Mouse (Mus musculus): ENCODE measurements around the gene Zfp931.
"Not testable (repeated sequence)": the region's sequence is repeated elsewhere in the genome, so short reads cannot be mapped to it uniquely, and the experiment has no call there.

Zfp931 gene

DNA sequence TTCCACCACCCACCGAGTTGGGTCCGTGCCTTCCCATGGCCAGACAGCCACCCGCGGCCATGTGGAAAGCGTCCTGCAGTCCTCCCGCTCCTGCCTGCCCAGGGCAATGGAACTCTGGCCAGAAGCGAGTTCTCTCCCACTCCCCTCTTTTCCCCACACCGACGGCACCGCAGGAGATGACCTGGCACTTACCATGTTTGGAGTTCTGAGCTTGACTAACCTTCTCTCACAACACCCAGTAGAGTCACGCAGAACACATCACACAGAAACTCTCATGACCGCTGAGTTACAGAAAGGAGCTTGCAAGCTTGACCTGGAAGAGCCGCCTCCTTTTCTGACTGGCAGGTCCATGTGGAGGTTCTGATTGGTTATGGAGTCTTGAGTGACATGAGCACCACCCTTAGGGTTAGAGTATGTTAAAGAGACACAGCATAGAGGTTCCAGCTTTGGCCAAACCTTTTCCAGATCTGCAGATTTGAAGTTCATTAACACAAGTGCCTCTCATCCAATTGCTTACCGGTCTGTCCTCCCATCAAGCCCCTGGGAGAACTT lies at the start of gene Zfp931:
Gene Zfp931 (minus strand): TSS at position 311 of the 552 bp plus-strand sequence.
- not testable (repeated sequence) for DNase-seq (ENCODE audit: low spot score in 2 of 2)

DNA sequence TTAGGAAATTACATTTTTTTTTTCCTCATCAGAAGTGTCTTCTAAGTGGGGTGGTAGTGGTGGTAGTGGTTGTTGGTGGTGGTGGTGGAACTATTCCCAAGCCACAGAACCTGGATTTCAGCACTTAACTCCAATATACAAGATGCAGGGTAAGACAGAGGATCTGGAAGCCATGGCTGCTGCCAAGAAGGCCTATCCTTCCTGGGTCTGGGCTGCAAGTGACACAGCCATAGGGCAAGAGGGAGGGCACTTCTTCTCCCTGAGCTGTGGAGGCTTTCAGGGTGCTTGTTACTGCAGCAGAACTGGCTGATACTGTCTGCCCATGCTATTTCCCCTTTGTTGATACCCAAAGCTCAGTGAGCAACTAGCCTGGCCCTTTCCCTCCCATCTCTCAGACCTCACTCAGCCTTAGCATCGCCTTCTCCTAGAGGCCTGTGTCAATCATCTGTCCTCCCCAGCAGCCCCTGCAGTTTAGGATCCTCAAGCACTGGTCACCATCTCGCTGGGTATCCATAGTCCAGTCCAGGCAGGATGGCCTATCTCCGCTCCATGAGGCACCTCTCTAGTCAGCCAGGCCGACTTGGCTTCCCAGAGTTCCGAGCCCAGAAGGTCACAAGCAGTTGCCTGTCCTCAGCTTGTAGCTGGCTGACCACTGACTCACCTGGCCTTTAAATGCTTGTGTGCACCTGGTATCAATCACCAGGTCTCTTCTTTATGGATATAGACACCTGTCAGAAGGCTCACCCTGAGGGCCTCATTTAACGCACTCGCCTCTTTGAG lies 48.0 kb upstream of the Zfp931 start:
- peak in 1 of 2 experiments; percentile 4 for DNase-seq (ENCODE audit: low spot score in 2 of 2)

GRCm38 (mm10) chr2:178125427-178125826 lies 47.2 kb upstream of the Zfp931 start:
- DNase-seq (ENCODE audit: low spot score in 2 of 2) = peak in 1 of 2 experiments; percentile 5

DNA sequence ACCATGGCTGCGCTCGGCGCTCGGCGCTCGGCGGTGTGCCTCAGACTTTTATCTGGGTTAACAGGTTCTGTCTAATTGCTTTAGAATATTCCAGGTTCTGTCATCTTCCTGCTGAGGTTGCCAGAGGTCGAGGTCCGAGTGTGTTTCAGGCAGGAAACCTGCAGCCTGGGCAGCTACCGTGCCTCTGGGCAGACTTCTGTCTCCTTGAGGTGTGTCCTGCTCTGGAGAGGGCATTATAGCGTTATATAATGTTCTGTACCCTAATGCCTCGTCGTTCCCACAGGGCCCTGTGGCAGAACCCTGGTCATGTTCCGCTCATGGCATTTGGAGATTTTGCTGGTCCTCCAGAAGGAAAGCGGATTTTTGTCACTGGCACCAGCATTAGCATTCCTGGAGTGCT lies 45.2 kb upstream of the Zfp931 start:
- DNase-seq (ENCODE audit: low spot score in 2 of 2) = no peak

DNA sequence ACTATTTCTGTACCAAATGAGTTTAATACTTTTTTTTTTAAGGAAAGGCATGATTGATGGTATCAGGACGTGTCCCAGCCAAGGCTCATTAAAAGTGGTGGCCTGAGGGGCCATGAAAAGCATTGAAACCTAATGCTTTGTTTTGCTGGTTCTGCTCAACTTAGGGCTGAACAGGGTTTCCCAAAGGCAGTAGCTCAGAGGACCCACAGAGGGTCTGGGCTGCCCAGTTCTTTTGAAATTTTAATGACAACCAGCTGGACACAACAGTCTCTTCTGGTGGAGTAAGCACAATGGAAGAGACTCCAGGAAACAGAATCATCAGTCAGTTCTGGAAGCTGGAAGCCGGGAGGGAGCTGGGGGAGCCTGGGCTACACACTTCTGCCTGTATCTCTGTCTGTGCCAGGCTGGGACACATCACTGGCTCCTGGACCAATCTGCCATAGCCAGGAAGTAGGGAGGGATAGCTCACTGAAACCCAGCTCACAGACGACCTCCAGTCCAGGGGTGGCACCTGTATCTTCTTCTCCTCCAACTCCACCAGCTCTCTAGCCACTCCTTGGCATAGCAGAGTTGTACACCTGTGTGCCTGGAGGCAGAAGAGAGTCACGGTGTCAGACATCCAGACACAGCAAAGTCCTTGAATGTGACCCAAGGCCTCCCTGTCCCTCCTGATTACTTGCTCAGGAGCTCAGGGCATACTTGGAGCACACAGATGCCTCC lies 43.8 kb upstream of the Zfp931 start:
- no peak for DNase-seq (ENCODE audit: low spot score in 2 of 2)

DNA sequence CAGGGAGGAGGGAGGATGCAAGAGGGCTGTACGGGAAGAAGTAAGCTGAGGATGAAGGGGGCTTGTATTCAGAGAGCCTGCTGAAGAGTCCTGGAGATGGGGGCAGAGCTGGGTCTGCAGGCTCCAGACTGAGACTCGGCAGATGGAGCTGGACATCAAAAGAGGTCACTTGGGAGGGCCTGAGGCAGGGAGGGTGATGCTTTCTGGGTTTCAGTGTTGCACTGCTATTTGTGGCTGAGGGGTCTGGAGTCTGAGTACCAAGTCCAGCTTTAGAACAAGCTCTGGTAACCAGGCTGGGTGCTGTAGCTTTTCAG lies 43.1 kb upstream of the Zfp931 start:
- DNase-seq (ENCODE audit: low spot score in 2 of 2) = no peak

DNA sequence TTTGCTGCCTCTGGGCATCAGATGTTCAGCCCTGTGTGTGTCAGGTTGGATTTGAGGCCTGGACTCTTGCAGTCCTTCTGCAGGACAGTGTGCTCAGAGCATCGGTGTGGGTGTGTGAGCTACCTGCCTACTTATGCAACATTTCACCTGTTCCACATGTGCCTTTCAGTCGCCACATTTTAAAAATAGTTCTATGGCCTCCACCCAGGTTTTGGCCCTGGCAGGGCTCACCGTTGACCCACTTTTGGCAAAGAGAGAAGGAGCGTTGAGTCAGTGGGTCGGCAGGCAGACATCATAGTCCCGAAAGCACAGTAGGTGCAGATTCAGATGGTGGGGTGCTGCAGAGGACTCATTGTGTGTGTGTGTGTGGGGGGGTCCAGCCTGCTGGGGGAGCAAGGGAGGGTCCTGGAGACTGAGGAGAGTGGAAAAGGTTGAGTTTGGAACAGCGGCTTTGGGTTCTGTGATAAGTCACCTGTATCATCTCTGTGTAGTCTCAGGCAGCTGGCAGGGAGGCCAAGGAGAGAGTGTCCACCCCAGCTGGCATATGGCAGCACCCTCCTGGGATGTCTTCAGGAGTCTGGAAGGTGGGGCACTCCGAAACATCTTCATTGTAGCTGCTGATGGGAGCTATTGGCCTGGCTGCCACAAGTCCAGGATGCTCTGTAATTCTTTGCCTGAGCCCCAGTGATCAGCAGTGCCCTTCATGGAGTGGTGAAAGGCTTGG lies 42.5 kb upstream of the Zfp931 start:
- no peak for DNase-seq (ENCODE audit: low spot score in 2 of 2)

GRCm38 (mm10) chr2:178120356-178120645 lies 42.0 kb upstream of the Zfp931 start:
- no peak for DNase-seq (ENCODE audit: low spot score in 2 of 2)

GRCm38 (mm10) chr2:178119561-178120355 lies 41.5 kb upstream of the Zfp931 start:
- no peak for DNase-seq (ENCODE audit: low spot score in 2 of 2)

DNA sequence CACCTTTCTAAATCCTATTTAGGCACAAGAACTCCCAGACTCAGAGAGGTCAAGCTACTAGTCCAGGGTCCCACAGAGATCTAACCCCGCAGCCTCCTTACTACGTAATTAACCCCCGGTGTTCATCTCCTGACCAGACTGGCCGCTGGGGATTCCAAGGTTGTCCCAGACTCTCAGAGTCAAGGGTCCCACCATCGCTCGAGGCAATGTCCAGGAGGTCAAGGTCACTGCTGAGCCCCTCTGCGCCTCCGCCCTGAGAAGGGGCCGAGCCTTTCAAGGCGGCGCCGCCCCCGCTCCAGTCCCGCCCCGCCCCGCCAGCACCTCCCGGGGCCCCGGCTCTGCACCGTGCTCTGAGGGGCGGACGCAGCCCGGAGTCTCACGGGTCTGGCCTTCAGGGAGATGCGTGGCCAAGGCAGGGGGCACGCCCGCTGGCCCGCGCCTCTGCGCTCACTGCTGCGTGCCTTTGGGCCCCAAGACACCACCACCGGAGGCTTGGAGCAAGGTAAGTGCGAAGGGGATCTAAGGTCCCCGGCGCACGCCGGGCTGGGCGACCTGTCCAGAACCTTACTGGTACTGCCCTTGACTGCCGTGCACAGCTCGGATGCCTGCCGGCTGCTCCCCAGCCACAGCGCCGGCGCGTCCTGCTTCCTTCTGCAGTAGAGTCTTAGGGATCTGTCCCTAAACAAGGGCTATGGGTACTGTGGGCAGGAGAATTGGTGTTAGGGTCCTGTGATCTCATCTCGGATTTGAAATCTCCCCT lies 40.7 kb upstream of the Zfp931 start, which contains the start of gene Phactr3:
Gene Phactr3 (plus strand): TSS at position 175 of the 760 bp plus-strand sequence.
- no peak for DNase-seq (ENCODE audit: low spot score in 2 of 2)

- no peak for DNase-seq (ENCODE audit: low spot score in 2 of 2)
Measured at GRCm38 (mm10) chr2:178117946-178118345, 39.7 kb upstream of the Zfp931 start.

GRCm38 (mm10) chr2:178101957-178102356 lies 23.7 kb upstream of the Zfp931 start:
- DNase-seq (ENCODE audit: low spot score in 2 of 2) = no peak

DNA sequence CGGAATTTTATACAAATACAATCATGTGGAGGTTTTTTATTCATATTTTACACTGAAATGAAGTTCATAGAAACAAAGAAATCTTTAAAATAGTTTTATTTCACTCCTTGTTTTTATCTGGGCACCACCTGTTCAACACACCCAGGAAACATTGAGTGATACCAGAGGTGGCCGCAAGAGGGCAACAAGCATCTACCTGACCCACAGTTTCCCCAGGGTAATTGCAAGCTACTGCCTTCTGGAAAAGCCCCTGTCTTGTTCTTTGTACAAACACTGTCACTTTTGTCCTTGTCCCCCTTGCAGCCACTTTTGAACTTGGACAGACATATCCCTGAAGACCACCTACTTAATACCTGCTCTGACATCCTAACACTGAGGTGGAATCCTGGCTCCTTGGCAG lies 19.7 kb upstream of the Zfp931 start:
- DNase-seq (ENCODE audit: low spot score in 2 of 2) = peak in 1 of 2 experiments; percentile 14

DNA sequence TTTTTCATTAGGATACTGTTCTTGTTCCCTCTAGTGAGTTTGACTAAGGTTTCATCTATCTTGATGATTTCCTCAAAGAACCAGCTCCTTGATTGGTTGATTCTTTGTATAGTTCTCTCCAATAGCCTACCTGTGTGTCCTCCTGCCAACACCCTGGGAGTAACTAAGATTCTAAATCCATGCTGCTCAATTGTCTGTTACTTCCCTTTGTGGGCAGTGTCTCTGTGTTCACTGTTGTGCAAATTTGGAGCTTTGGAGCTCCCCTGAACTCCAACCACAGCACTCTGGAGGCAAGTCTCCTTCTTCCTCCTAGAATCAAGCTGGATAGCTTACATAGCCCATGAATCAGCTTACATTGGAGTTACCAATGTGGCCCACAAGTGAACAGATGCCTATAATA lies 11.3 kb upstream of the Zfp931 start:
- DNase-seq (ENCODE audit: low spot score in 2 of 2) = no peak

DNA sequence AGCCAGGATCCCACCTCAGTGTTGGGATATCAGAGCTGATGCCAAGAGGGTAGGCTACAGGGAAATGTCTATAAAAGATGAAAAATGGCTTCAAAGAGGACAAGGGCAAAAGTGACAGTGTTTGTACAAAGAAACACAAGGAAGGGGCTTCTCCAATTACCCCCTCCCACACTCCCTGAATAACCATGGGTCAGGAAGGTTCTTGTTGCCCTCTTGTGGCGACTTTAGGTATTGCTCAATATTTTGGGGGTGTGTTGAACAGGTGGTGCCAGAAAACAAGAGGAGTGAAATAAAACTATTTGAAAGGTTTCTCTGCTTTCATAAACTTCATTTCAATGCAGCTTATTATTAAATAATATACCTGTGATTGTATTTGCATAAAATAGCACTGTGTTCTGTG lies 20.1 kb downstream of the Zfp931 start:
- DNase-seq (ENCODE audit: low spot score in 2 of 2) = peak in 1 of 2 experiments; percentile 57

DNA sequence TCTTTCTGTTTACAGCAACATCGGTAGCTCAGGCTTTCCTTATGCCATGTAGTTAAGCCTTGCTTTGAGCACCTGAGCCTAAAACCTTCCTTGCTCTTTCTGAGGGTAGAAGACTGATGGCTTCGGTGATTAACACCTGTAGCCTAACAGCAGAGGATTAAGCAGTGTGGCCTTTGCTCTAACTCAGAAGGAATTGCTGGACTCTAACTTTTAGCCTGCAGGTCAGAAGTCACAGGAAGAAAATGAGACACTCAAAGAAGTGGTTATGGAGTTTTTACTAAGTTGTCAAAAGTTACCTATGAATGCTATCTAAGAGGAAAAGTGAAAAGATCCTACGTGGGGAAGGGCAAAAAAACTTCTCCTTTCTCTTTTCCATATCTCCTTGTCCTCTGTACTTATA lies 50.7 kb downstream of the Zfp931 start:
- DNase-seq (ENCODE audit: low spot score in 2 of 2) = not testable (repeated sequence)

DNA sequence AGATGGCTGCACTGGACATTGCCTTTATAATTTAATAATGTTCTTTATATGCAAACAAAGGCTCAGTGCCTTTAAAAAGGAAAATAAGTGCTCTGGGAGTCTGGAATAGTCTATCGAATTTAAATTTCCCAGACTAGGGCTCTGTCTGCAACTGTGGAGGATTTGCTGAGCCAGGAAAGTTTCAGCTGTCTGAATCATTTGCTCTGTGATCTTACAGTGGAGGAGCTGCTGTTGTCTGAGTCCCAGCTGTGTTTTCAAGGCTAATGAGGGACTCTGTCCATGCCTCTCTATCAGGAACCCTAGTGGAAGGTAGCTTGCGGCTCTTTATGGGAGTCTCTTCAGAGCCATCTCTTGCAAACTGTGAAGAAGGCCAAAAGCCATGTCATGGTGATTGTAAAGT lies 54.4 kb downstream of the Zfp931 start:
- DNase-seq (ENCODE audit: low spot score in 2 of 2) = not testable (repeated sequence)

- DNase-seq (ENCODE audit: low spot score in 2 of 2) = not testable (repeated sequence)
Measured at GRCm38 (mm10) chr2:178023011-178023611, 55.2 kb downstream of the Zfp931 start, which contains the start of gene Zfp971. Zfp971 (plus strand) TSS chr2:178023284.

DNA sequence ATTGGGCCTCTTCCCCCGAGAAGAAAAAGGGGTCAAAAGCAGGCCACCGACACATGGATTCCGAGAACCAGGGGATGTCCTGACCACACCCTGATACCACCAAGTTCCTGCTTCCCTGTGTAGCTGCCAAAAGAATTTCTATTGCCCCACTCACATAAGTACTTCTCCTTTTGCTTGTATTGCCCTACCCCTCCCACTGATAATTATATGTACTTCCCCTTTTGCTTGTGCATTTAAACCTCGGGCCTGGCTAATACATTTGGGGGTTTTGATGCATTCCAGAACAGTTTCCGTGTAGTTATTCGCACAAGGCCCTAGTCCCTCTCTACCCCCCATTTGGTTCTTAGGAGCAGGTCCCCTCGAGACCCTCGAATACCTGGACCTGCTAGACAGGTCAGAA lies 57.5 kb downstream of the Zfp931 start:
- not testable (repeated sequence) for DNase-seq (ENCODE audit: low spot score in 2 of 2)

DNA sequence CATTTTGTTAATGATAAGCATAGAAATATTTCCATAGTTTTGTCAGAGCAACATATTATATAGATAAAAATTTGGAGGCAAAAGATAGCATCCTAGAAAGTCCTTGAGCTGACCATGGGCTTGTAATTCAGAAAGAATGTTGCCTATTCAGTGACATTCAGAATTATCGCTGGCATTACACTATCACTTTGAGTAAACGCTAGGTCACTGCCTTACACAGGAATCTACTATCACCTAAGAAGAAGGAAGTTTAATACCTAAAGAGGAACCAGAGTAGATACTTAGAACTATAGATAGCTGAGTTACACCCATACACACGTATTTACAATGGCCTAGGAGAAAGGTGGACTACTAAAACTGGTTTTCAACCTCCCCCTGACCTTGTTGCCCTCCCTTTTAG lies 58.8 kb downstream of the Zfp931 start:
- not testable (repeated sequence) for DNase-seq (ENCODE audit: low spot score in 2 of 2)
